ENCODE assay signal across 10 mouse cellular contexts in the genomic region with DNA sequence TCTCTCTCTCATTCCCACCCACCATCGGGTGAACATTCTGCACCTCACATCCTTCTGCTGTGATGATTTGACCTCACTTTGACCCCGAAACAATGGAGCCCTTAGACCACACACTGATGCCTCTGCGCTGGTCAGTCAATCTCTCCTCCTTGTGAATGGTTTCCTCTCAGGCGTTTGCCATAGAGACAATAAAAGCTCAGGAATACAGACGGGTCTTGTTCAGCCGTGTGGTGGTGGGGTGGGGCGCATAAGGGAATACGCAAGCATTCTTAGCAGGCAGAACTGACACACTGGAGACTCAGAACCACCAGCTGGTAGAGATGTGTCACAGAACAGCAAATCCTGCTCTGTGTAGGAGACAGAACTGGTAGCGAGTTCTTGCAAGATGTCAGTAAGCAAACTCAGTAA.
DNase-seq lines count a peak whose midpoint lies in the region; ATAC-seq and TF ChIP-seq lines count a peak whose summit lies in the region.
"Had no signal": no experiment of that assay in that cellular context is flagged by ENCODE, and none has a peak within 500 bp of the region (broad histone marks: within the 10 kb centered on the region; RNA-seq: fewer than 3 reads in every experiment).

No protein-coding gene starts in this region.

- no peak overlapping the region for H3K4me3 ChIP-seq in lung, embryonic 15.5 days
- H3K4me3 ChIP-seq in hindbrain, postnatal 0 days (ENCODE audit: low read length): no peak overlapping the region
- no peak overlapping the region for H3K4me3 ChIP-seq in midbrain, embryonic 10.5 days
- H3K4me3 ChIP-seq in kidney, adult 2 months (ENCODE audit: insufficient read depth, low read depth, low read length): no peak overlapping the region

- H3K27me3 ChIP-seq in lung, embryonic 15.5 days: no peaks in the 10 kb centered on the region
- H3K27me3 ChIP-seq in hindbrain, postnatal 0 days (ENCODE audit: insufficient read depth, low read length): no peaks in the 10 kb centered on the region
- H3K27me3 ChIP-seq in midbrain, embryonic 10.5 days (ENCODE audit: low read depth, poor library complexity, severe bottlenecking): peaks cover 12% of the 10 kb centered on the region; the same call in 1 of the 2 replicates
- no peaks in the 10 kb centered on the region for H3K27me3 ChIP-seq in kidney, adult 2 months (replicated peaks; ENCODE audit: control insufficient read depth, insufficient read depth, low read length)

- no peak overlapping the region for H3K9ac ChIP-seq in lung, embryonic 15.5 days
- no peak overlapping the region for H3K9ac ChIP-seq in hindbrain, postnatal 0 days (replicated peaks; ENCODE audit: low read length)

- WGBS in lung, embryonic 15.5 days: 36% methylated on average over 9 of the region's 9 CpGs
- 21% methylated on average over 9 of the region's 9 CpGs for WGBS in hindbrain, postnatal 0 days
- 13% methylated on average over 9 of the region's 9 CpGs for WGBS in midbrain, embryonic 10.5 days
- 83% methylated on average over 9 of the region's 9 CpGs for WGBS in kidney, adult 2 months

- no peaks in the 10 kb centered on the region for H3K9me3 ChIP-seq in lung, embryonic 15.5 days
- H3K9me3 ChIP-seq in hindbrain, postnatal 0 days (ENCODE audit: low read length): no peaks in the 10 kb centered on the region
- no peaks in the 10 kb centered on the region for H3K9me3 ChIP-seq in midbrain, embryonic 10.5 days (replicated peaks)

- H3K4me2 ChIP-seq in lung, embryonic 15.5 days: no peak overlapping the region
- no peak overlapping the region for H3K4me2 ChIP-seq in hindbrain, postnatal 0 days (ENCODE audit: low read depth, low read length)

- no peak for TF ChIP-seq POLR2A in kidney, adult 2 months (IDR thresholded peaks at IDR 0.05; ENCODE audit: low read depth, low read length)

- no peaks in the 10 kb centered on the region for H3K36me3 ChIP-seq in lung, embryonic 15.5 days
- H3K36me3 ChIP-seq in hindbrain, postnatal 0 days (ENCODE audit: insufficient read depth, low read length): no peaks in the 10 kb centered on the region
- no peaks in the 10 kb centered on the region for H3K36me3 ChIP-seq in midbrain, embryonic 10.5 days
- H3K36me3 ChIP-seq in kidney, adult 2 months (ENCODE audit: control insufficient read depth, insufficient read depth, low read length): no peaks in the 10 kb centered on the region; the same call in 1 of the 2 replicates

- peak; percentile 31; the same call in 1 of the 2 replicates for ATAC-seq in lung, embryonic 15.5 days (ENCODE audit: borderline replicate concordance, extremely low read depth, low FRiP score, low TSS enrichment)
- peak; percentile 76 for ATAC-seq in hindbrain, postnatal 0 days

- H3K27ac ChIP-seq in lung, embryonic 15.5 days: no peak overlapping the region
- H3K27ac ChIP-seq in hindbrain, postnatal 0 days: no peak overlapping the region
- H3K27ac ChIP-seq in midbrain, embryonic 10.5 days (replicated peaks): peak overlapping the region; percentile 81
- no peak overlapping the region for H3K27ac ChIP-seq in kidney, adult 2 months (ENCODE audit: insufficient read depth, low read depth, low read length)

- no peaks in the 10 kb centered on the region for H3K4me1 ChIP-seq in lung, embryonic 15.5 days
- no peaks in the 10 kb centered on the region for H3K4me1 ChIP-seq in hindbrain, postnatal 0 days (ENCODE audit: insufficient read depth, low read length)
- H3K4me1 ChIP-seq in midbrain, embryonic 10.5 days: peaks cover 38% of the 10 kb centered on the region
- no peaks in the 10 kb centered on the region for H3K4me1 ChIP-seq in kidney, adult 2 months (ENCODE audit: control insufficient read depth, insufficient read depth, low read length)

- no peak for TF ChIP-seq CTCF in hindbrain, postnatal 0 days (IDR thresholded peaks at IDR 0.05; ENCODE audit: low read depth)
- TF ChIP-seq CTCF in kidney, adult 2 months (conservative IDR thresholded peaks at IDR 0.05; ENCODE audit: insufficient read depth, insufficient read length, low read depth, low read length): no peak

- no peak for DNase-seq in lung, adult 18-20 months
- DNase-seq in hindbrain, postnatal 0 days (ENCODE audit: low spot score): peak; percentile 32
- DNase-seq in midbrain, embryonic 10.5 days (ENCODE audit: low spot score): peak; percentile 74
- DNase-seq in telencephalon, adult 2 months (ENCODE audit: low read depth, low spot score): peak; percentile 71
- DNase-seq in yolk sac, embryonic 10.5 days (ENCODE audit: low spot score): no peak
- no peak for DNase-seq in ovary, postnatal 10 days (ENCODE audit: low spot score)
- no peak for DNase-seq in kidney, adult 2 months
- DNase-seq: gastrocnemius, postnatal 36 days; liver had no signal

Comparison
In these comparisons a context has a peak if more than half of its experiments do, and no peak if none do; other contexts are left out.
1. DNase-seq: peak in hindbrain, postnatal 0 days (single experiment), midbrain, embryonic 10.5 days (single experiment) and telencephalon, adult 2 months (single experiment); none in lung, adult 18-20 months (0 of 2), yolk sac, embryonic 10.5 days (single experiment), ovary, postnatal 10 days (single experiment) and kidney, adult 2 months (single experiment).